In genomic region chr8:70490061-70490879, GRCm38 (mm10) we compare ENCODE assay signal across 15 mouse cellular contexts. TPM values are rescaled to one million over a fixed set of nuclear protein-coding genes. Genes with fewer than 3 reads are reported as not detected.
DNase-seq lines count a peak whose midpoint lies in the region; ATAC-seq and TF ChIP-seq lines count a peak whose summit lies in the region.
"Had no signal": no experiment of that assay in that cellular context is flagged by ENCODE, and none has a peak within 500 bp of the region (broad histone marks: within the 10 kb centered on the region; RNA-seq: fewer than 3 reads in every experiment).

No protein-coding gene starts in this region.

- peaks cover 63% of the 10 kb centered on the region for H3K4me1 ChIP-seq in heart, embryonic 12.5 days (replicated peaks)
- peaks cover 16% of the 10 kb centered on the region for H3K4me1 ChIP-seq in lung, adult 2 months (ENCODE audit: control insufficient read depth, insufficient read depth, low read length)
- H3K4me1 ChIP-seq in embryonic facial prominence, embryonic 12.5 days, result peaks cover 85% of the 10 kb centered on the region
- H3K4me1 ChIP-seq in lung, postnatal 0 days (ENCODE audit: insufficient read depth, low read depth, low read length), result peaks cover 23% of the 10 kb centered on the region
- H3K4me1 ChIP-seq in forebrain, embryonic 14.5 days (ENCODE audit: control insufficient read depth, insufficient read depth, low read length), result peaks cover 9% of the 10 kb centered on the region

- H3K36me3 ChIP-seq in heart, embryonic 12.5 days, result no peaks in the 10 kb centered on the region
- no peaks in the 10 kb centered on the region for H3K36me3 ChIP-seq in embryonic facial prominence, embryonic 12.5 days
- no peaks in the 10 kb centered on the region for H3K36me3 ChIP-seq in lung, postnatal 0 days (ENCODE audit: insufficient read depth, low read length)
- H3K36me3 ChIP-seq in forebrain, embryonic 14.5 days (ENCODE audit: control insufficient read depth, insufficient read depth, low read length), result no peaks in the 10 kb centered on the region

- no peaks in the 10 kb centered on the region for H3K9me3 ChIP-seq in heart, embryonic 12.5 days (replicated peaks)
- H3K9me3 ChIP-seq in embryonic facial prominence, embryonic 12.5 days, result no peaks in the 10 kb centered on the region
- no peaks in the 10 kb centered on the region for H3K9me3 ChIP-seq in lung, postnatal 0 days (ENCODE audit: low read length)
- H3K9me3 ChIP-seq in forebrain, embryonic 14.5 days (replicated peaks; ENCODE audit: control insufficient read depth, low read length), result no peaks in the 10 kb centered on the region

- peak overlapping the region; percentile 44; the same call in 1 of the 2 replicates for H3K4me3 ChIP-seq in heart, embryonic 12.5 days
- H3K4me3 ChIP-seq in lung, adult 2 months (replicated peaks; ENCODE audit: extremely low read depth, low read depth, low read length), result no peak overlapping the region
- H3K4me3 ChIP-seq in embryonic facial prominence, embryonic 12.5 days, result 0 out of 2 replicates have a peak overlapping the region, but pooled peaks have one; percentile 10
- peak overlapping the region; percentile 29; the same call in 1 of the 2 replicates for H3K4me3 ChIP-seq in lung, postnatal 0 days (ENCODE audit: low read depth, low read length)
- no peak overlapping the region for H3K4me3 ChIP-seq in forebrain, embryonic 14.5 days (ENCODE audit: low read depth, low read length)

- no peak for TF ChIP-seq POLR2A in lung, adult 2 months (IDR thresholded peaks at IDR 0.05; ENCODE audit: borderline replicate concordance, extremely low read depth, low read depth, low read length)

- WGBS in heart, embryonic 12.5 days, result 13% methylated on average over 10 of the region's 10 CpGs
- 24% methylated on average over 10 of the region's 10 CpGs for WGBS in lung, adult 2 months
- 10% methylated on average over 10 of the region's 10 CpGs for WGBS in embryonic facial prominence, embryonic 12.5 days
- 19% methylated on average over 10 of the region's 10 CpGs for WGBS in lung, postnatal 0 days
- 6% methylated on average over 10 of the region's 10 CpGs for WGBS in forebrain, embryonic 14.5 days

- peaks cover 100% of the 10 kb centered on the region for H3K27me3 ChIP-seq in heart, embryonic 12.5 days (replicated peaks)
- H3K27me3 ChIP-seq in embryonic facial prominence, embryonic 12.5 days, result peaks cover 96% of the 10 kb centered on the region
- peaks cover 56% of the 10 kb centered on the region for H3K27me3 ChIP-seq in lung, postnatal 0 days (replicated peaks; ENCODE audit: insufficient read depth, low read length)
- peaks cover 91% of the 10 kb centered on the region for H3K27me3 ChIP-seq in forebrain, embryonic 14.5 days (replicated peaks; ENCODE audit: control insufficient read depth, insufficient read depth, low read length)
- H3K27me3 ChIP-seq: Patski had no signal

- TF ChIP-seq EP300 in lung, postnatal 0 days (IDR thresholded peaks at IDR 0.05), result peak; percentile 64

- H3K9ac ChIP-seq in heart, embryonic 12.5 days, result no peak overlapping the region
- H3K9ac ChIP-seq in embryonic facial prominence, embryonic 12.5 days, result peak overlapping the region; percentile 20; the same call in 1 of the 2 replicates
- H3K9ac ChIP-seq in lung, postnatal 0 days (replicated peaks; ENCODE audit: low read depth), result no peak overlapping the region
- H3K9ac ChIP-seq in forebrain, embryonic 14.5 days (ENCODE audit: low read length), result no peak overlapping the region

- no peak for ATAC-seq in heart, embryonic 12.5 days (ENCODE audit: insufficient number of reproducible peaks, low FRiP score)
- ATAC-seq in embryonic facial prominence, embryonic 12.5 days (ENCODE audit: insufficient number of reproducible peaks, insufficient read depth, low FRiP score, low TSS enrichment), result no peak
- peak; percentile 50 for ATAC-seq in lung, postnatal 0 days
- no peak for ATAC-seq in forebrain, embryonic 14.5 days
- ATAC-seq: Patski had no signal

- no peak overlapping the region for H3K27ac ChIP-seq in heart, embryonic 12.5 days (ENCODE audit: poor library complexity, severe bottlenecking)
- peak overlapping the region; percentile 63 for H3K27ac ChIP-seq in embryonic facial prominence, embryonic 12.5 days
- H3K27ac ChIP-seq in lung, postnatal 0 days (ENCODE audit: low read length), result peak overlapping the region; percentile 88
- H3K27ac ChIP-seq in forebrain, embryonic 14.5 days (ENCODE audit: low read depth, low read length), result no peak overlapping the region

- intact Hi-C loops in heart, postnatal 36 days (cut with DNase I), result no loop called here

- TF ChIP-seq CTCF in lung, adult 2 months (IDR thresholded peaks at IDR 0.05; ENCODE audit: insufficient read depth, low read length), result no peak
- TF ChIP-seq CTCF in lung, postnatal 0 days (IDR thresholded peaks at IDR 0.05), result no peak

- H3K4me2 ChIP-seq in heart, embryonic 12.5 days, result no peak overlapping the region
- peak overlapping the region; percentile 86; the same call in 1 of the 2 replicates for H3K4me2 ChIP-seq in embryonic facial prominence, embryonic 12.5 days (replicated peaks)
- peak overlapping the region; percentile 82 for H3K4me2 ChIP-seq in lung, postnatal 0 days (replicated peaks; ENCODE audit: low read depth, low read length)
- no peak overlapping the region for H3K4me2 ChIP-seq in forebrain, embryonic 14.5 days (ENCODE audit: low read length)

- no peak for DNase-seq in heart, postnatal 36 days
- DNase-seq in lung, adult 2 months, result peak; percentile 64
- no peak for DNase-seq in lung, postnatal 25 days (ENCODE audit: low spot score)
- peak; percentile 75 for DNase-seq in lung, postnatal 0 days (ENCODE audit: low spot score)
- no peak for DNase-seq in forebrain, embryonic 14.5 days (ENCODE audit: low spot score)
- no peak for DNase-seq in adrenal gland, adult 2 months
- DNase-seq: adrenal gland, postnatal 14 days; cerebellum, adult 11 months had no signal

RNA-seq across cellular contexts. Expression of gene Crlf1, which starts 2.7 kb away (rescaled TPM):
- 1.00 and 1.8 TPM in 2 replicates for polyA plus RNA-seq in heart, embryonic 12.5 days (2016; fragmentation: Nextera tagmentation; extraction: Ambion mirVana)
- total RNA-seq in heart, postnatal 36 days (2021), result under 1 TPM; 0.39 to 0.62 TPM
- polyA plus RNA-seq in lung, adult 2 months (2012; rRNA removed), result 27.7 and 34.3 TPM in 2 replicates
- polyA plus RNA-seq in embryonic facial prominence, embryonic 12.5 days (2016; fragmentation: Nextera tagmentation; extraction: Ambion mirVana), result 70.1 and 74.4 TPM in 2 replicates
- 98.7 and 112 TPM in 2 replicates for polyA plus RNA-seq in lung, postnatal 0 days (2015; fragmentation: Nextera tagmentation; extraction: Ambion mirVana)
- 1.7 and 3.2 TPM in 2 replicates for polyA plus RNA-seq in forebrain, embryonic 14.5 days (2014; fragmentation: Nextera tagmentation; extraction: Ambion mirVana)
- 1 to 10 TPM in 1 of 2 experiments, under 1 TPM in 1; 0.58 to 1.4 TPM for total RNA-seq in adrenal gland, adult 2 months (2021)
- 0.58 and 1.2 TPM in 2 replicates for polyA plus RNA-seq in adrenal gland, adult 2 months (2012; rRNA removed)
- total RNA-seq: adrenal gland, postnatal 14 days had no signal

RNA-seq across cellular contexts. Expression of gene Tmem59l, which starts 3.1 kb away (rescaled TPM):
- polyA plus RNA-seq in heart, embryonic 12.5 days (2016; fragmentation: Nextera tagmentation; extraction: Ambion mirVana), result 0.22 and 0.33 TPM in 2 replicates
- not detected for total RNA-seq in heart, postnatal 36 days (2021)
- 10.5 and 12.2 TPM in 2 replicates for polyA plus RNA-seq in lung, adult 2 months (2012; rRNA removed)
- 27.1 and 29.6 TPM in 2 replicates for polyA plus RNA-seq in embryonic facial prominence, embryonic 12.5 days (2016; fragmentation: Nextera tagmentation; extraction: Ambion mirVana)
- 4.1 and 5.2 TPM in 2 replicates for polyA plus RNA-seq in lung, postnatal 0 days (2015; fragmentation: Nextera tagmentation; extraction: Ambion mirVana)
- 84.4 and 87.4 TPM in 2 replicates for polyA plus RNA-seq in forebrain, embryonic 14.5 days (2014; fragmentation: Nextera tagmentation; extraction: Ambion mirVana)
- total RNA-seq in adrenal gland, adult 2 months (2021), result 10 to 100 TPM; 16.8 to 24.3 TPM
- 42.9 and 55.8 TPM in 2 replicates for polyA plus RNA-seq in adrenal gland, adult 2 months (2012; rRNA removed)
- total RNA-seq: gastrocnemius, adult 18-20 months; heart, postnatal 4 days had no signal
- polyA plus RNA-seq: liver, embryonic 16.5 days; spleen, adult 2 months had no signal

RNA-seq across cellular contexts. Expression of gene Klhl26, which starts 13.5 kb away (rescaled TPM):
- 12.6 and 14.0 TPM in 2 replicates for polyA plus RNA-seq in heart, embryonic 12.5 days (2016; fragmentation: Nextera tagmentation; extraction: Ambion mirVana)
- 1 to 10 TPM; 8.1 to 9.4 TPM for total RNA-seq in heart, postnatal 36 days (2021)
- polyA plus RNA-seq in lung, adult 2 months (2012; rRNA removed), result 51.3 and 57.2 TPM in 2 replicates
- 27.7 and 29.6 TPM in 2 replicates for polyA plus RNA-seq in embryonic facial prominence, embryonic 12.5 days (2016; fragmentation: Nextera tagmentation; extraction: Ambion mirVana)
- polyA plus RNA-seq in lung, postnatal 0 days (2015; fragmentation: Nextera tagmentation; extraction: Ambion mirVana), result 19.0 and 21.6 TPM in 2 replicates
- 19.3 and 19.6 TPM in 2 replicates for polyA plus RNA-seq in forebrain, embryonic 14.5 days (2014; fragmentation: Nextera tagmentation; extraction: Ambion mirVana)
- 10 to 100 TPM; 21.7 to 25.8 TPM for total RNA-seq in adrenal gland, adult 2 months (2021)
- polyA plus RNA-seq in adrenal gland, adult 2 months (2012; rRNA removed), result 119 and 121 TPM in 2 replicates

RNA-seq across cellular contexts. Expression of gene Rex1bd, which starts 16.3 kb away (rescaled TPM):
- polyA plus RNA-seq in heart, embryonic 12.5 days (2016; fragmentation: Nextera tagmentation; extraction: Ambion mirVana), result 115 TPM in 2 replicates
- total RNA-seq in heart, postnatal 36 days (2021), result 100 to 1,000 TPM; 109 to 113 TPM
- polyA plus RNA-seq in lung, adult 2 months (2012; rRNA removed), result 145 and 178 TPM in 2 replicates
- polyA plus RNA-seq in embryonic facial prominence, embryonic 12.5 days (2016; fragmentation: Nextera tagmentation; extraction: Ambion mirVana), result 145 and 146 TPM in 2 replicates
- polyA plus RNA-seq in lung, postnatal 0 days (2015; fragmentation: Nextera tagmentation; extraction: Ambion mirVana), result 103 and 117 TPM in 2 replicates
- polyA plus RNA-seq in forebrain, embryonic 14.5 days (2014; fragmentation: Nextera tagmentation; extraction: Ambion mirVana), result 174 and 199 TPM in 2 replicates
- 100 to 1,000 TPM; 148 to 164 TPM for total RNA-seq in adrenal gland, adult 2 months (2021)
- polyA plus RNA-seq in adrenal gland, adult 2 months (2012; rRNA removed), result 327 and 373 TPM in 2 replicates

RNA-seq across cellular contexts. Expression of gene Uba52, which starts 20.3 kb away (rescaled TPM):
- 779 and 792 TPM in 2 replicates for polyA plus RNA-seq in heart, embryonic 12.5 days (2016; fragmentation: Nextera tagmentation; extraction: Ambion mirVana)
- 1,000 to 10,000 TPM; 1,469 to 1,509 TPM for total RNA-seq in heart, postnatal 36 days (2021)
- polyA plus RNA-seq in lung, adult 2 months (2012; rRNA removed), result 370 and 371 TPM in 2 replicates
- polyA plus RNA-seq in embryonic facial prominence, embryonic 12.5 days (2016; fragmentation: Nextera tagmentation; extraction: Ambion mirVana), result 863 and 916 TPM in 2 replicates
- polyA plus RNA-seq in lung, postnatal 0 days (2015; fragmentation: Nextera tagmentation; extraction: Ambion mirVana), result 723 and 836 TPM in 2 replicates
- polyA plus RNA-seq in forebrain, embryonic 14.5 days (2014; fragmentation: Nextera tagmentation; extraction: Ambion mirVana), result 709 and 911 TPM in 2 replicates
- 1,000 to 10,000 TPM; 1,627 to 1,685 TPM for total RNA-seq in adrenal gland, adult 2 months (2021)
- 619 and 1,322 TPM in 2 replicates for polyA plus RNA-seq in adrenal gland, adult 2 months (2012; rRNA removed)

Comparison
In these comparisons a context has a peak if more than half of its experiments do, and no peak if none do; other contexts are left out.
1. H3K4me3 ChIP-seq: peak in heart, embryonic 12.5 days (single experiment), embryonic facial prominence, embryonic 12.5 days (single experiment) and lung, postnatal 0 days (single experiment); none in lung, adult 2 months (single experiment) and forebrain, embryonic 14.5 days (single experiment).
2. DNase-seq: peak in lung, adult 2 months (single experiment) and lung, postnatal 0 days (single experiment); none in heart, postnatal 36 days (0 of 2), lung, postnatal 25 days (single experiment), forebrain, embryonic 14.5 days (single experiment) and adrenal gland, adult 2 months (single experiment).
3. H3K27ac ChIP-seq: peak in embryonic facial prominence, embryonic 12.5 days (single experiment) and lung, postnatal 0 days (single experiment); none in heart, embryonic 12.5 days (single experiment) and forebrain, embryonic 14.5 days (single experiment).
4. H3K4me2 ChIP-seq: peak in embryonic facial prominence, embryonic 12.5 days (single experiment) and lung, postnatal 0 days (single experiment); none in heart, embryonic 12.5 days (single experiment) and forebrain, embryonic 14.5 days (single experiment).